Mouse (Mus musculus) intestine, postnatal 0 days (tissue): Measurements from ENCODE around the gene Ier3. TPM values are rescaled to one million over a fixed set of nuclear protein-coding genes. Genes with fewer than 3 reads are reported as not detected.
"Not testable (repeated sequence)": the region's sequence is repeated elsewhere in the genome, so short reads cannot be mapped to it uniquely, and the experiment has no call there.

Experiments used
- ATAC-seq: fragments of 200-750 bp; cut with Nextera tagmentation; 2 replicates; pipeline ENCODE4 v1.8.0; 2017; ENCODE audit warnings: mild to moderate bottlenecking, moderate TSS enrichment, moderate library complexity
- H3K27ac ChIP-seq: fragments of 300-500 bp; sonication (generic); 2 replicates; pipeline ENCODE4 v1.5.1; 2014; ENCODE audit warnings: mild to moderate bottlenecking, low read depth, low read length, moderate library complexity
- H3K27me3 ChIP-seq: fragments of 300-500 bp; sonication (generic); replicated peaks from 2 replicates; pipeline ENCODE4 v1.6.1; 2014; ENCODE audit warnings: low read length, mixed read lengths; ENCODE audit not compliant: control insufficient read depth, insufficient read depth
- H3K36me3 ChIP-seq: fragments of 300-500 bp; sonication (generic); 2 replicates; pipeline ENCODE4 v1.6.1; 2014; ENCODE audit warnings: mild to moderate bottlenecking, moderate library complexity; ENCODE audit not compliant: control insufficient read depth, insufficient read depth
- H3K4me1 ChIP-seq: fragments of 300-500 bp; sonication (generic); replicated peaks from 2 replicates; pipeline ENCODE4 v1.6.1; 2014; ENCODE audit warnings: antibody characterized with exemption, low read length, mixed read lengths; ENCODE audit not compliant: control insufficient read depth, insufficient read depth
- H3K4me2 ChIP-seq: fragments of 300-500 bp; sonication (generic); replicated peaks from 2 replicates; pipeline ENCODE4 v1.6.1; 2014; ENCODE audit warnings: low read depth, mild to moderate bottlenecking, moderate library complexity
- H3K4me3 ChIP-seq: fragments of 300-500 bp; sonication (generic); 2 replicates; pipeline ENCODE4 v1.5.1; 2014; ENCODE audit warnings: low read depth, low read length
- H3K9ac ChIP-seq: fragments of 300-500 bp; sonication (generic); 2 replicates; pipeline ENCODE4 v1.6.1; 2014; ENCODE audit warnings: mild to moderate bottlenecking, low read depth, low read length
- H3K9me3 ChIP-seq: fragments of 300-500 bp; sonication (generic); 2 replicates; pipeline ENCODE4 v1.6.1; 2016; ENCODE audit warnings: mixed run types; ENCODE audit not compliant: control insufficient read depth
- CTCF ChIP-seq: sonication (generic); IDR thresholded peaks from 2 replicates; pipeline ENCODE4 v1.5.1; 2016; ENCODE audit warnings: low read depth, mild to moderate bottlenecking, control low read depth, antibody characterized with exemption, moderate library complexity
- WGBS: fragments of 180-500 bp; shearing (Covaris S2); extraction: QIAGEN DNeasy Blood & Tissue Kit; methylation state at CpG from one replicate; pipeline ENCODE4 v1.1.7; 2014; 5-methylcytosine and 5-hydroxymethylcytosine counted together
- polyA plus RNA-seq: library from polyadenylated mRNA; unstranded; fragments of >200 nt; fragmentation: Nextera tagmentation; extraction: Ambion mirVana; gene quantifications from 2 replicates; pipeline ENCODE4 v1.2.1, GENCODE M21; 2015

Gene Ier3
- polyA plus RNA-seq, 1 experiment from 2014 or later, result 34.6 TPM

DNA sequence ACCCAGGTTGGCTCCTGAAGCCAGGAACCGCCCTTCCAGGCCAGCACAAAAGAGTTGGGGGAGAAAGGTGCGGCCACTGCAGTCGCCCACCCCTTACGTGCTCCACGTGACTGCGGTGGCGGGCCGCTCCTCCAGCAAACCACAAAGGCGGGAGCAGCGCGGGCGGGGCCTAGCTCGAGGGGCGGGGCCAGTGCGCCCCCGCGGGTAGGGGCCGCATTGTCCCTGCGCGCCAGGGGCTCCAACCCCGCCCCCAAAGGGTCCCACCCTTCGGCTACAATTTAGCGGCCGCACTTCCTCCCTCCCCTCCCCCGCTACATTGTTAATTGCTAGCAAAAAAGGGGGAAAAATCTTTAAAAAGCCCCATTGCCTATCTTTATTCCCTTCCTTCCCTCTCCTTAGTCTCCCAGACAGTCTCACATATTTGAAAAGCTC lies 15.5 kb downstream of the Ier3 start:
- peaks cover 35% of the 10 kb centered on the region for H3K36me3 ChIP-seq
- no peaks in the 10 kb centered on the region for H3K4me1 ChIP-seq
- 0% methylated on average over 24 of the region's 25 CpGs for WGBS
- no peaks in the 10 kb centered on the region for H3K9me3 ChIP-seq
- H3K4me3 ChIP-seq, result peak overlapping the region; percentile 67
- TF ChIP-seq CTCF, result no peak
- H3K27ac ChIP-seq, result peak overlapping the region; percentile 76
- H3K27me3 ChIP-seq, result no peaks in the 10 kb centered on the region
- no peak for ATAC-seq
- H3K9ac ChIP-seq, result peak overlapping the region; percentile 68
- peak overlapping the region; percentile 80 for H3K4me2 ChIP-seq

DNA sequence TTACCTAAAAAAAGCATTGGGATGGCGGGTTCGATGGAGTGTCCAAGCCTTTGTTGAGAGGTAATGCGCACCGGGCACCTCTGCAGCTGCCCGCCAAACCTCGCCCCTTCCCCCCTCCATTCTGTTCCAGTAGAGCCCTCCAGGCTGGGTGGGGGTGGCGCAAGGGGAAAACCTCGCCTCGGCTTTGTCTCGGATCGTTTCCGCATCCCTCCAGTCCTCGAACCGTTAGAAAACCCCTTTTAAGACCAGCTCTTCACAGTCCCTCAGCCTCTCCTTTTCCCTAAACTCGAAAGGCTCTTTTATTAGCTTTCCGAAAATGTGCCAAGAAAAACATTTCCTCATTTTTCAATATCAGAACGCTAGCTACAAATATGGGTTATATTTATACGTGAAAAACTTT lies 16.0 kb downstream of the Ier3 start:
- WGBS, result under 1% methylated on average over 18 of the region's 18 CpGs
- TF ChIP-seq CTCF, result no peak
- H3K27me3 ChIP-seq, result no peaks in the 10 kb centered on the region
- H3K4me2 ChIP-seq, result peak overlapping the region; percentile 80
- peaks cover 30% of the 10 kb centered on the region for H3K36me3 ChIP-seq
- peak overlapping the region; percentile 76 for H3K27ac ChIP-seq
- H3K9ac ChIP-seq, result peak overlapping the region; percentile 68
- H3K4me3 ChIP-seq, result peak overlapping the region; percentile 67
- ATAC-seq, result no peak
- no peaks in the 10 kb centered on the region for H3K4me1 ChIP-seq
- H3K9me3 ChIP-seq, result no peaks in the 10 kb centered on the region

- Histone ChIP-seq H3K4me2 (peak within 1 kb of the TSS; percentile 80), H3K4me3 (peak within 1 kb of the TSS; percentile 67), H3K9ac (peak within 1 kb of the TSS; percentile 68), H3K4me1 (no peaks in the 10 kb centered on the region), H3K27me3 (no peaks in the 10 kb centered on the region), H3K9me3 (no peaks in the 10 kb centered on the region), H3K27ac (peak within 1 kb of the TSS; percentile 76), H3K36me3 (peaks cover 24% of the 10 kb centered on the region)
- ATAC-seq, result peak; percentile 63
- no peak for TF ChIP-seq CTCF
- under 1% methylated on average over 29 of the region's 29 CpGs for whole genome bisulfite sequencing
These were observed 16.6 kb downstream of the Ier3 start, which contains the start of gene Tubb5 for GRCm38 (mm10) chr17:35838122-35838544. Gene Tubb5, minus strand, starts transcription at chr17:35838306.

DNA sequence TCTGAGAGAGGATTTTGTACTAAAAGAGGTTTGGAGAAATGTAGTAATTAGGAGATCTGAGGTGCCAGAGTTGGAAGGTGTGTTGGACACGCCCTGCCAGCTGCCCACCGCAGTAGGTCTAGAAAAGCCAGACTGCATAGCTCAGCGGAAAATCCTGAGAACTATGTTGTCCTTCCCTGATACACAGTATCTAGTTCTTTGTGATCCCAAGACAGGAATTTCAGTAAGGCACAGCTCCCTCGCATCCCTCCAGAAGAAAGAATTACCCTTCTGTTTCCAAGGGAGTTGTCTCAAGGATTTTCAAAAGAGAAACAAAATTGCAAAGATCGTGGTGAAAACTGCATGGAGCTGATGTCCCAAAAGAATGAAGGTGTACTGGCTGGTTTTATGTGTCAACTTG lies 17.1 kb downstream of the Ier3 start:
- peaks cover 20% of the 10 kb centered on the region; the same call in 1 of the 2 replicates for H3K36me3 ChIP-seq
- H3K4me3 ChIP-seq, result peak overlapping the region; percentile 67
- H3K27me3 ChIP-seq, result no peaks in the 10 kb centered on the region
- no peak for TF ChIP-seq CTCF
- no peak overlapping the region for H3K9ac ChIP-seq
- 1% methylated on average over 5 of the region's 5 CpGs for WGBS
- no peaks in the 10 kb centered on the region for H3K4me1 ChIP-seq
- H3K4me2 ChIP-seq, result peak overlapping the region; percentile 80
- ATAC-seq, result no peak
- H3K27ac ChIP-seq, result no peak overlapping the region
- no peaks in the 10 kb centered on the region for H3K9me3 ChIP-seq

DNA sequence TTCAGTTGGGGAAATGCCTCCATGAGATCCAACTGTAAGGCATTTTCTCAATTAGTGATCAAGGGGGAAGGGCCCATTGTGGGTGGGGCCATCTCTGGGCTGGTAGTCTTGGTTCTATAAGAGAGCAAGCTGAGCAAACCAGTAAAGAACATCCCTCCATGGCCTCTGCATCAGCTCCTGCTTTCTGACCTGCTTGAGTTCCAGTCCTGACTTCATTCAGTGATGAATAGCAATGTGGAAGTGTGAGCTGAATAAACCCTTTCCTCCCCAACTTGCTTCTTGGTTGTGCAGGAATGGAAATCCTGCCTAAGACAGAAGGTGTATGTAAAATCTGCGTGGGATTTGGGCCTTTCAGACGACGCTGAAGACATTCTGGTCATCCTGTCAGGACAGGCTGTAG lies 17.5 kb downstream of the Ier3 start:
- not testable (repeated sequence) for H3K9me3 ChIP-seq, H3K27me3 ChIP-seq, H3K27ac ChIP-seq, H3K9ac ChIP-seq, ATAC-seq, H3K4me1 ChIP-seq
- Histone ChIP-seq H3K36me3 (peaks cover 19% of the 10 kb centered on the region; the same call in 1 of the 2 replicates), H3K4me2 (peak overlapping the region; percentile 80), H3K4me3 (peak overlapping the region; percentile 67; the same call in 1 of the 2 replicates)
- WGBS, result 51% methylated on average over 3 of the region's 3 CpGs

- Histone ChIP-seq H3K36me3 (peaks cover 3% of the 10 kb centered on the region; the same call in 1 of the 2 replicates), H3K9ac (peak overlapping the region; percentile 35; the same call in 1 of the 2 replicates), H3K4me2 (peak overlapping the region; percentile 56), H3K9me3 (no peaks in the 10 kb centered on the region), H3K27ac (peak overlapping the region; percentile 31; the same call in 1 of the 2 replicates), H3K4me1 (no peaks in the 10 kb centered on the region), H3K27me3 (no peaks in the 10 kb centered on the region), H3K4me3 (peak overlapping the region; percentile 53)
- WGBS, result 44% methylated on average over 14 of the region's 14 CpGs
- no peak for ATAC-seq
- no peak for TF ChIP-seq CTCF
These were observed 19.1 kb downstream of the Ier3 start for GRCm38 (mm10) chr17:35840561-35840960.
